Mouse (Mus musculus) heart, embryonic 12.5 days (tissue): ENCODE results near the gene Cfap61. TPM values are rescaled to one million over a fixed set of nuclear protein-coding genes. Genes with fewer than 3 reads are reported as not detected.

Experiments
- ATAC-seq: fragments of 200-750 bp; cut with Nextera tagmentation; 2 replicates; pipeline ENCODE4 v1.8.0; 2017; ENCODE audit warnings: moderate TSS enrichment, moderate library complexity; ENCODE audit not compliant: insufficient number of reproducible peaks, low FRiP score
- H3K27ac ChIP-seq: fragments of 300-500 bp; sonication (generic); 2 replicates; pipeline ENCODE4 v1.5.1; 2016; ENCODE audit warnings: mild to moderate bottlenecking, moderate library complexity; ENCODE audit not compliant: poor library complexity, severe bottlenecking
- H3K27me3 ChIP-seq: fragments of 300-500 bp; sonication (generic); replicated peaks from 2 replicates; pipeline ENCODE4 v1.6.1; 2016; ENCODE audit warnings: mild to moderate bottlenecking, moderate library complexity
- H3K36me3 ChIP-seq: fragments of 300-500 bp; sonication (generic); 2 replicates; pipeline ENCODE4 v1.6.1; 2016; ENCODE audit warnings: mild to moderate bottlenecking, moderate library complexity
- H3K4me1 ChIP-seq: fragments of 300-500 bp; sonication (generic); replicated peaks from 2 replicates; pipeline ENCODE4 v1.6.1; 2016; ENCODE audit warnings: mild to moderate bottlenecking
- H3K4me2 ChIP-seq: fragments of 300-500 bp; sonication (generic); 2 replicates; pipeline ENCODE4 v1.6.1; 2016; ENCODE audit warnings: mild to moderate bottlenecking, moderate library complexity
- H3K4me3 ChIP-seq: fragments of 300-500 bp; sonication (generic); 2 replicates; pipeline ENCODE4 v1.5.1; 2016; ENCODE audit warnings: mild to moderate bottlenecking
- H3K9ac ChIP-seq: fragments of 300-500 bp; sonication (generic); 2 replicates; pipeline ENCODE4 v1.6.1; 2016; ENCODE audit warnings: mild to moderate bottlenecking, moderate library complexity
- H3K9me3 ChIP-seq: fragments of 300-500 bp; sonication (generic); replicated peaks from 2 replicates; pipeline ENCODE4 v1.6.1; 2016; ENCODE audit warnings: mild to moderate bottlenecking, moderate library complexity
- WGBS: fragments of 180-500 bp; shearing (Covaris S2); methylation state at CpG from one replicate; pipeline ENCODE4 v1.1.7; 2016; 5-methylcytosine and 5-hydroxymethylcytosine counted together
- polyA plus RNA-seq: library from polyadenylated mRNA; unstranded; fragments of >200 nt; fragmentation: Nextera tagmentation; extraction: Ambion mirVana; gene quantifications from 2 replicates; pipeline ENCODE4 v1.2.1, GENCODE M21; 2016

The Cfap61 gene
- polyA plus RNA-seq, 1 experiment from 2014 or later: 0.59 TPM

GRCm38 (mm10) chr2:145952726-145953125 is 18.1 kb downstream of the Cfap61 start:
- H3K27me3 ChIP-seq: no peaks in the 10 kb centered on the region
- WGBS: 85% methylated on average over 5 of the region's 5 CpGs
- no peak overlapping the region for H3K27ac ChIP-seq

GRCm38 (mm10) chr2:145955844-145956243 is 21.3 kb downstream of the Cfap61 start:
- Histone ChIP-seq H3K9ac (no peak overlapping the region), H3K27ac (no peak overlapping the region), H3K4me2 (no peak overlapping the region), H3K9me3 (no peaks in the 10 kb centered on the region), H3K27me3 (no peaks in the 10 kb centered on the region), H3K4me1 (no peaks in the 10 kb centered on the region), H3K36me3 (no peaks in the 10 kb centered on the region), H3K4me3 (no peak overlapping the region)
- ATAC-seq: no peak
- 81% methylated on average over 10 of the region's 10 CpGs for WGBS

More at GRCm38 (mm10) chr2:145952726-145953125, 18.1 kb downstream of the Cfap61 start:
- no peak for ATAC-seq
- Histone ChIP-seq H3K4me2 (no peak overlapping the region), H3K9me3 (no peaks in the 10 kb centered on the region), H3K4me3 (no peak overlapping the region), H3K9ac (no peak overlapping the region), H3K4me1 (no peaks in the 10 kb centered on the region), H3K36me3 (no peaks in the 10 kb centered on the region)

GRCm38 (mm10) chr2:145956318-145956717 is 21.7 kb downstream of the Cfap61 start:
- no peak for ATAC-seq
- no peaks in the 10 kb centered on the region for H3K9me3 ChIP-seq
- no peak overlapping the region for H3K27ac ChIP-seq
- no peak overlapping the region for H3K4me3 ChIP-seq
- no peak overlapping the region for H3K4me2 ChIP-seq
- H3K4me1 ChIP-seq: no peaks in the 10 kb centered on the region
- WGBS: 76% methylated on average over 5 of the region's 5 CpGs
- no peak overlapping the region for H3K9ac ChIP-seq
- no peaks in the 10 kb centered on the region for H3K36me3 ChIP-seq
- H3K27me3 ChIP-seq: no peaks in the 10 kb centered on the region

- no peaks in the 10 kb centered on the region for H3K4me1 ChIP-seq
- H3K9me3 ChIP-seq: no peaks in the 10 kb centered on the region
- no peak overlapping the region for H3K9ac ChIP-seq
- no peak overlapping the region for H3K4me3 ChIP-seq
- WGBS: 11% methylated on average over 4 of the region's 4 CpGs
- no peak overlapping the region for H3K4me2 ChIP-seq
- no peaks in the 10 kb centered on the region for H3K36me3 ChIP-seq
- H3K27me3 ChIP-seq: no peaks in the 10 kb centered on the region
- no peak overlapping the region for H3K27ac ChIP-seq
- no peak for ATAC-seq
Observed at GRCm38 (mm10) chr2:145957450-145957849, 22.9 kb downstream of the Cfap61 start.

- no peak for ATAC-seq
- 80% methylated on average over 6 of the region's 6 CpGs for WGBS
- Histone ChIP-seq H3K4me2 (no peak overlapping the region), H3K27me3 (no peaks in the 10 kb centered on the region), H3K4me3 (no peak overlapping the region), H3K4me1 (no peaks in the 10 kb centered on the region), H3K9me3 (no peaks in the 10 kb centered on the region), H3K9ac (no peak overlapping the region), H3K36me3 (no peaks in the 10 kb centered on the region), H3K27ac (no peak overlapping the region)
Observed at GRCm38 (mm10) chr2:145958097-145958496, 23.5 kb downstream of the Cfap61 start.

- Histone ChIP-seq H3K9me3 (no peaks in the 10 kb centered on the region), H3K36me3 (no peaks in the 10 kb centered on the region), H3K9ac (no peak overlapping the region), H3K4me2 (no peak overlapping the region), H3K27ac (no peak overlapping the region), H3K4me1 (no peaks in the 10 kb centered on the region), H3K27me3 (no peaks in the 10 kb centered on the region), H3K4me3 (no peak overlapping the region)
- no peak for ATAC-seq
- 85% methylated on average over 7 of the region's 7 CpGs for WGBS
Observed at GRCm38 (mm10) chr2:145958551-145958950, 24.0 kb downstream of the Cfap61 start.

- no peak overlapping the region for H3K27ac ChIP-seq
- no peak overlapping the region for H3K4me2 ChIP-seq
- H3K4me1 ChIP-seq: no peaks in the 10 kb centered on the region
- H3K4me3 ChIP-seq: no peak overlapping the region
- no peak for ATAC-seq
- no peaks in the 10 kb centered on the region for H3K36me3 ChIP-seq
- no peak overlapping the region for H3K9ac ChIP-seq
- 81% methylated on average over 5 of the region's 5 CpGs for WGBS
- no peaks in the 10 kb centered on the region for H3K27me3 ChIP-seq
- no peaks in the 10 kb centered on the region for H3K9me3 ChIP-seq
Observed at GRCm38 (mm10) chr2:145961861-145962260, 27.3 kb downstream of the Cfap61 start.

GRCm38 (mm10) chr2:145970751-145971150 is 36.2 kb downstream of the Cfap61 start:
- ATAC-seq: no peak
- no peaks in the 10 kb centered on the region for H3K36me3 ChIP-seq
- no peak overlapping the region for H3K27ac ChIP-seq

GRCm38 (mm10) chr2:145971237-145972010 is 36.8 kb downstream of the Cfap61 start:
- Histone ChIP-seq H3K4me1 (no peaks in the 10 kb centered on the region), H3K4me3 (no peak overlapping the region), H3K4me2 (no peak overlapping the region), H3K27ac (no peak overlapping the region), H3K9ac (no peak overlapping the region), H3K27me3 (no peaks in the 10 kb centered on the region), H3K36me3 (no peaks in the 10 kb centered on the region), H3K9me3 (no peaks in the 10 kb centered on the region)
- WGBS: 87% methylated on average over 20 of the region's 20 CpGs
- no peak for ATAC-seq

More at GRCm38 (mm10) chr2:145970751-145971150, 36.2 kb downstream of the Cfap61 start:
- Histone ChIP-seq H3K4me2 (no peak overlapping the region), H3K9me3 (no peaks in the 10 kb centered on the region), H3K9ac (no peak overlapping the region), H3K27me3 (no peaks in the 10 kb centered on the region), H3K4me1 (no peaks in the 10 kb centered on the region), H3K4me3 (no peak overlapping the region)
- 80% methylated on average over 12 of the region's 12 CpGs for WGBS

- Histone ChIP-seq H3K9ac (no peak overlapping the region), H3K27me3 (no peaks in the 10 kb centered on the region), H3K27ac (no peak overlapping the region), H3K4me3 (no peak overlapping the region), H3K36me3 (no peaks in the 10 kb centered on the region), H3K9me3 (no peaks in the 10 kb centered on the region), H3K4me1 (no peaks in the 10 kb centered on the region), H3K4me2 (no peak overlapping the region)
- no peak for ATAC-seq
- 86% methylated on average over 4 of the region's 4 CpGs for WGBS
Observed at GRCm38 (mm10) chr2:145972571-145972970, 38.0 kb downstream of the Cfap61 start.

- no peak for ATAC-seq
- 77% methylated on average over 4 of the region's 4 CpGs for WGBS
Observed at GRCm38 (mm10) chr2:145979616-145980015, 45.0 kb downstream of the Cfap61 start.

GRCm38 (mm10) chr2:145980881-145981280 is 46.3 kb downstream of the Cfap61 start:
- H3K4me3 ChIP-seq: no peak overlapping the region
- 76% methylated on average over 9 of the region's 9 CpGs for WGBS
- no peak overlapping the region for H3K27ac ChIP-seq
- no peak overlapping the region for H3K9ac ChIP-seq
- H3K4me2 ChIP-seq: no peak overlapping the region
- H3K36me3 ChIP-seq: no peaks in the 10 kb centered on the region
- no peak for ATAC-seq
- H3K27me3 ChIP-seq: 0 out of 2 replicates have a peak, but pooled peaks cover 2% of the 10 kb centered on the region
- no peaks in the 10 kb centered on the region for H3K9me3 ChIP-seq
- no peaks in the 10 kb centered on the region for H3K4me1 ChIP-seq

More at GRCm38 (mm10) chr2:145979616-145980015, 45.0 kb downstream of the Cfap61 start:
- Histone ChIP-seq H3K27ac (no peak overlapping the region), H3K4me1 (no peaks in the 10 kb centered on the region), H3K4me2 (no peak overlapping the region), H3K4me3 (no peak overlapping the region), H3K9me3 (no peaks in the 10 kb centered on the region), H3K9ac (no peak overlapping the region), H3K27me3 (0 out of 2 replicates have a peak, but pooled peaks cover 2% of the 10 kb centered on the region), H3K36me3 (no peaks in the 10 kb centered on the region)
